Mouse (Mus musculus) heart, adult 9 months (tissue): Measurements from ENCODE around the gene Haus2.

Experiments used
- DNase-seq, 2 experiments: peaks; one replicate each; pipeline ENCODE4 v3.0.0; 2022; ENCODE audit warnings: low spot score in 2 of 2

The Haus2 gene

DNA sequence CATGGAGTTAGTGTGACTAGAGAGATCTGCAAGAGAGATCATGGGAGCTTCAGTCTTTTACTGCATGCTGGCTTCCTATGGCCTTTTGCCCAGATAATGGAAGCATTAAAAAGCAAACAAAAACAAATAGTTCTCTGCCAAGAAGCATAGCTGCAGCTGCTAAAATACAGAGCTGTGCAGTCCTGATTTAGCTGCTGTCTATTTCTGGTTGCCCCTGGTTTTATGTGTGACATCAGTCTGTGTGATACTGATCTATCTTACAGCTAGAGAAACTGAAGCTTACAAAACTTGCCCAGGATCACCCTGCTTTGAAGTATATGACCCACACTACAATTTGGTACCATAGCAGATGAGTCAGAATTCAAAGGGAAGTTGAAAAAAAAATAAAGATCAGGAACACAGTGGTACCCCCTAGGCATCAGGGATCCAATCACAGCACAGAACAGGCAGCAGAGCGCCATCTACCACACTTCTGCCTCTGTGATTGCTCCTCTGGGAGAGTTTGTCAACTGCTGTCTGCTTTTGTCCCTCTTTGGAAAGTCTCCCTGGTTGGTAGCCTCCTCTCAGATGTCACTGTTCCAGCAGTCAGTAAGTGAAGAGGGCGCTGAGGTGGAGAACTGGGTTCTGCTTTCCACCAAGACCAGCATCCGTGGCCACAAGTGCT, 54.4 kb downstream of the Haus2 start:
- no peak for DNase-seq

DNA sequence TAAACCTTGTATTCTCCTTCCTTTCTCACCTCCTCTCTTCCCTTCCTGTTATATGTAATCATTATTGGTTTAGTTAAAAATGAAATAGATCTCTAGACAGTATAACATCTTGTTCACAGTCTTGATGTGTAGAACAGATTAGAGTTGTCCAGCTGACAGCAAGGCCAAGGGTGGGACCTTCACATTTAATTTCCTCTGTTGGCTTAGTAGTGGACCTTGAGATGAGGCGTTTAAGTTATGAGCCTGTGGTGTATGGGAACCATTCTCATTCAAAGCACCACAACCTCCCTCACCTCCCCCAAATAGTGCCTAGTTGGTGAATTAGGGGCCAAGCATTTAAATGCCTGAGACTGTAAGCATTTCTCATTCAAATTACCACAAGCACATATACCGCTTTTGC, 58.3 kb downstream of the Haus2 start:
- no peak for DNase-seq

DNA sequence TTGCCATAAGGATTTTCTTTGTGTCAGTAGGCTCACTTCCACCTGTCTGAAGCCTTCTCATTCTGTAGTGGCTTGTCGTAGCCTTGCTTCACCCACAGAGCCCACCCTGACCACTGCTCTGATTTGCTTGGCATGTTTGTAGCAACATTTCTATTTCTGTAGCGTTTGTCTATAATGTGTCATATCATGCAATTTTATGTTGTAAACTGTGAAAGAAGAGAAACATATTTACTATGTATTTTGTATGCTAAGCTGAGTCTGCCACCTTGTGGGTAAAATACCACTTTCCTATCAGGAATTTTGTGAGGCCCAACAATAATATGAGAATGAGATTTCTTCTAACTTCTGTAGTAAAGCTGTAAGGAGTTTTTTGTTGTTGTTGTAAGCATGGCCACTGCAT, 61.1 kb downstream of the Haus2 start:
- DNase-seq = no peak
